Mouse (Mus musculus) liver, postnatal 0 days (tissue): ENCODE measurements around the gene Rere. TPM values are rescaled to one million over a fixed set of nuclear protein-coding genes. Genes with fewer than 3 reads are reported as not detected.

Source experiments
- ATAC-seq: fragments of 200-750 bp; cut with Nextera tagmentation; 2 replicates; pipeline ENCODE4 v1.8.0; 2017; ENCODE audit warnings: mild to moderate bottlenecking, moderate library complexity
- DNase-seq: peaks from one replicate; pipeline ENCODE4 v3.0.0-alpha.2; 2016
- H3K27ac ChIP-seq: fragments of 300-500 bp; sonication (generic); 2 replicates; pipeline ENCODE4 v1.5.1; 2014; ENCODE audit warnings: antibody characterized with exemption, moderate library complexity, mild to moderate bottlenecking, low read depth
- H3K27me3 ChIP-seq: fragments of 300-500 bp; sonication (generic); 2 replicates; pipeline ENCODE4 v1.6.1; 2014; ENCODE audit warnings: low read length, control low read depth, mixed read lengths; ENCODE audit not compliant: insufficient read depth
- H3K36me3 ChIP-seq: fragments of 300-500 bp; sonication (generic); replicated peaks from 2 replicates; pipeline ENCODE4 v1.6.1; 2014; ENCODE audit warnings: mild to moderate bottlenecking, control low read depth, low read length, moderate library complexity, mixed read lengths; ENCODE audit not compliant: insufficient read depth
- H3K4me1 ChIP-seq: fragments of 300-500 bp; sonication (generic); 2 replicates; pipeline ENCODE4 v1.6.1; 2014; ENCODE audit warnings: antibody characterized with exemption, mild to moderate bottlenecking, control low read depth; ENCODE audit not compliant: insufficient read depth
- H3K4me2 ChIP-seq: fragments of 300-500 bp; sonication (generic); 2 replicates; pipeline ENCODE4 v1.6.1; 2014; ENCODE audit warnings: low read depth, mild to moderate bottlenecking, low read length, moderate library complexity, mixed read lengths
- H3K4me3 ChIP-seq: fragments of 300-500 bp; sonication (generic); 2 replicates; pipeline ENCODE4 v1.5.1; 2014; ENCODE audit warnings: low read depth, low read length
- H3K9ac ChIP-seq: fragments of 300-500 bp; sonication (generic); replicated peaks from 2 replicates; pipeline ENCODE4 v1.6.1; 2014; ENCODE audit warnings: mild to moderate bottlenecking, moderate library complexity
- H3K9me3 ChIP-seq: fragments of 300-500 bp; sonication (generic); 2 replicates; pipeline ENCODE4 v1.6.1; 2016; ENCODE audit warnings: mild to moderate bottlenecking, control low read depth, low read length, mixed read lengths
- CTCF ChIP-seq: sonication (generic); IDR thresholded peaks from 2 replicates; pipeline ENCODE4 v1.5.1; 2016; ENCODE audit warnings: antibody characterized with exemption, low read depth
- EP300 ChIP-seq: IDR thresholded peaks from 2 replicates; pipeline ENCODE4 v1.6.1; 2016; ENCODE audit warnings: antibody characterized with exemption, low read depth, mild to moderate bottlenecking
- WGBS: fragments of 180-500 bp; shearing (Covaris S2); extraction: QIAGEN DNeasy Blood & Tissue Kit; methylation state at CpG from one replicate; pipeline ENCODE4 v1.1.7; 2014; ENCODE audit not compliant: insufficient replicate concordance; 5-methylcytosine and 5-hydroxymethylcytosine counted together
- polyA plus RNA-seq: library from polyadenylated mRNA; unstranded; fragments of >200 nt; fragmentation: Nextera tagmentation; extraction: Ambion mirVana; gene quantifications from 2 replicates; pipeline ENCODE4 v1.2.1, GENCODE M21; 2015

Gene Rere
- polyA plus RNA-seq, 1 experiment from 2014 or later, result 4.3 TPM

DNA sequence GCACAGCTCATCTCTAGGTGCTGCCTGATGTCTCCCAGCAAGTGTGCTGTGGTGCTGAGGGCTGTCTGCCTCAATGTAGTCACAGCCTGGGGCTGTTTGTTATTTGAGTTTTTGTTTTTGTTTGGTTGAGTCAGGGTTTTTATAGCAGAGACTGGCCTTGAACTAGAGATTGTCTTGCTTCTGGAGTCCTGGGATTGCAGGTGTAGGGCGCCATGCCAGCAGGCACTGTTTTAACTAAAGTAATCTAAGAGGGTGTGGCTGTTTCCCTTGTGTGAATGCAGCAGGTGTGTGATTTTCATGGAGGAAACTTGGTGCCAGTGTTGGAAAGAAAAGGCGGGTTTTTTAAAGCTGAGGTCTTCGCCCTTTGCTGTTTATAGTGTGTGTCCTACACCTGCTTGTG, 296.6 kb downstream of the Rere start:
- Histone ChIP-seq H3K36me3 (peaks cover 12% of the 10 kb centered on the region; the same call in 1 of the 2 replicates), H3K9me3 (no peaks in the 10 kb centered on the region), H3K27me3 (no peaks in the 10 kb centered on the region), H3K4me2 (no peak overlapping the region), H3K4me3 (no peak overlapping the region), H3K4me1 (peaks cover 21% of the 10 kb centered on the region), H3K27ac (no peak overlapping the region), H3K9ac (no peak overlapping the region)
- ATAC-seq (no peak), DNase-seq (no peak)
- TF ChIP-seq EP300 (no peak), CTCF (no peak)
- 81% methylated on average over 3 of the region's 3 CpGs for WGBS

DNA sequence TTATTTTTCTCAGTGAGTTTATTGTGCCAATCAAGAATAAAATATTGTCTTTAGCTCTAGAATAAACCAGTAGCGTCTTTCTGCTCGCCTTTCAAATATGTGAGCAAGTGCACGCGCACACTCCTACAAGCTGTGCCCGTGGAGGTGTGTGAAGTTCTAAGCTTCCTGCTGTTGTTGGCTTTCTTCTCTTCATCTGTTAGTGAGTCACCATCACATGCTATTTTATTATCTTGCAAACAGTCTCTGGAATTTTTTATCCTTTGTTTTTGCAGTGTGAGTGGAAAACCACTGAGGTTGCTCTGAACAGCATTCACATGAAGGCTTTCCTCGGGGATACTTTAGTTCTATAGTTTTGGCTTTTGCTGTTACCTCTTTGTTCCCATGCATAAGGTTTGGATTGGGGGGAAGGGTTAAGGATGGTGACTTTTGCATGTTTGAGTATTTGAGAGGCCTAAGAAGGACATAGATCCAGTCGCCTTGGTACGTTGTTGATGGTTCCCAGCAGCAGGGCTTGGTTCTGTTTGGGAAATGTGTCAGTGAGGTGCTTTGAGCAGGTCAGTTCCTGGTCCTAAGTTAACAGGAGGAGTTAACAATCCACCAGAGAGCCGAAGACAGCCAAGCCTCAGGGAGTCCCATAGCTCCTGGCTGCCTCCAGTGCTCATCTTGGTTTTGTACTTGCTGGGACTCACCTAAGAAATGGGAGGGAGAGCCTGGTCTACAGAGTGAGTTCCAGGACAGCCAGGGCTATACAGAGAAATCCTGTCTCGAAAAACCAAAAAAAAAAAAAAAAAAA, 300.7 kb downstream of the Rere start:
- 0 out of 2 replicates have a peak, but pooled peaks cover 10% of the 10 kb centered on the region for H3K36me3 ChIP-seq
- no peak overlapping the region for H3K9ac ChIP-seq
- H3K4me1 ChIP-seq, result peaks cover 45% of the 10 kb centered on the region
- DNase-seq (no peak), ATAC-seq (no peak)
- no peaks in the 10 kb centered on the region for H3K9me3 ChIP-seq
- peak overlapping the region; percentile 44; the same call in 1 of the 2 replicates for H3K27ac ChIP-seq
- WGBS, result 77% methylated on average over 10 of the region's 10 CpGs
- H3K4me3 ChIP-seq, result no peak overlapping the region
- no peak for TF ChIP-seq EP300
- no peak for TF ChIP-seq CTCF
- H3K27me3 ChIP-seq, result no peaks in the 10 kb centered on the region
- no peak overlapping the region for H3K4me2 ChIP-seq

DNA sequence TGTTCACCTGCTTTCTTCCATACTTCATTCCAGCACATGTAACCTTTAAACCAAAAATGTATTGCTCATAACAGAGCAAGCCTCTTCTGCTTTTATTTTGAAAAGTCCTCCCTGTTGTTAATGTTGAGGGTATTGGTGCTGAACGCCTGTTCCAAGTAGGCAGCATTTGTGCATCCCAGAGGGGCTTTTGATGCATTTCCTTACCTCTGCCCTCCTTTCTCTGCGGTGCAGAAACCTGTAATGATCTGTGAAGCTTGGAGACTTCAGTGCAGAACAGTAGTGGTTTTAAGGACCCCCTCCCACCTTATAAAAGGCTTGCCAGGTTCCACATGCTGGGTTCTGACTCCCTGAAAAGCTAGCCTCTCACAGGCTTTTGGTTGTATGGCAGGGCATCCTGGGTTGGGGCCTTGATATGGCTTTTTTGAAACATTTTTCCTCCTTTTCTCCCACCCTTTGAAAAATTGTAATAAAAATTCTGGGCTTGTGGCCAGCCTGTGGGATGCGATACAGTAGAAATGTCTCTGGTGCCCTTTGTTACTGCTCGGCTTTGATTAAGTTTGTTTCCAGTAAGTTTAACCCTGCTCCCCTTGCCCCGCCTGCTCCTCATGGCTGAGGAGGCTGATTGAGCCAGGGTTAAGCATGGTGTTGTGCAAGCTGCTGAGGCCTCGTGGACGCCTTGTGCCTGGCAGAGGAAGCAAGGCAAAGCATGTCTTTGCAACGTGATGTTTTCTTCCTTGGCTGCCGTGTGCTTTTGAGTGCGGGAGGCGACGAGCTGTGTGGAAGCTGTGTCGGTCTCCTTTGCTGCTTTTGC, 301.7 kb downstream of the Rere start:
- Histone ChIP-seq H3K9me3 (no peaks in the 10 kb centered on the region), H3K9ac (peak overlapping the region; percentile 10; the same call in 1 of the 2 replicates), H3K4me3 (no peak overlapping the region), H3K27me3 (no peaks in the 10 kb centered on the region), H3K4me1 (peaks cover 51% of the 10 kb centered on the region), H3K36me3 (0 out of 2 replicates have a peak, but pooled peaks cover 5% of the 10 kb centered on the region), H3K4me2 (peak overlapping the region; percentile 48), H3K27ac (peak overlapping the region; percentile 68)
- ATAC-seq (peak; percentile 77), DNase-seq (peak; percentile 66)
- TF ChIP-seq CTCF (no peak), EP300 (no peak)
- 29% methylated on average over 13 of the region's 13 CpGs for WGBS

DNA sequence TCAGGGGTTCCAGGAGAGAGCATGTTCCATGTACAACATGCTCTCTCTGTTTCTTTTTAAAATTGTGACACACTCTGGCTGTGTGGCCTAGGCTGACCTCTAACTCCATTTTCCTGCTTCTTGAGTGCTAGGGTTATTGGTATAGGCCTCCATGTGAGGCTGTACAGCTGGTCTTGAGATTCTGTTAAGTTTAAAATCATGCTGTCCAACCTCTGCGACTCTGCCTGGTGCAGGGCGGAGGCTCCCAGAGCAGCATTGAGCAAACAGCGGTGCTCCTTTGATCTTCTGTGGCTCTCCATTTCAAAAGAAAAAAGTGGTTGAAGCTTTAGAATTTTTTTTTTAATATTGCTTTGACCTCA, 302.3 kb downstream of the Rere start:
- peaks cover 51% of the 10 kb centered on the region for H3K4me1 ChIP-seq
- H3K9me3 ChIP-seq, result no peaks in the 10 kb centered on the region
- DNase-seq (no peak), ATAC-seq (peak; percentile 47)
- no peak overlapping the region for H3K4me3 ChIP-seq
- H3K4me2 ChIP-seq, result peak overlapping the region; percentile 48
- peak overlapping the region; percentile 68 for H3K27ac ChIP-seq
- no peaks in the 10 kb centered on the region for H3K27me3 ChIP-seq
- 43% methylated on average over 3 of the region's 3 CpGs for WGBS
- peak overlapping the region; percentile 10; the same call in 1 of the 2 replicates for H3K9ac ChIP-seq
- 0 out of 2 replicates have a peak, but pooled peaks cover 3% of the 10 kb centered on the region for H3K36me3 ChIP-seq
- no peak for TF ChIP-seq CTCF
- no peak for TF ChIP-seq EP300

DNA sequence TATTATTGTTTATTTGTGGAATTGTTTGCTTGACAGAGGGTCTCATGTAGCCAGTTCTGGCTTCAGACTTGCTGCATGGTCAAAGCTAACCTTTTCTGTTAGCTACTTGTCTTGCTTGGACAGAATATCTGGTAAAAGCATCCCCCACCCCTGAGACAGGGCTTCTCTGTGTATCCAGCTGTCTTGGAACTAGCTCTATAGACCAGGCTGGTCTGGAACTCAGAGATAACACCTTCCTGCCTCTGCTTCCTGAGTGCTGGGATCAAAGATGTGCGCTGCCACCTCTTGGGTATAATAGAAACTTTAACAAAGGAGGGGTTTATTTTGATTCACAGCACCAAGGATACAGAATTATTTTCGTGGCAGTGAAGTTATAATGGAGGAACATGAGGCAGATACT, 304.4 kb downstream of the Rere start:
- no peak for ATAC-seq
- H3K4me3 ChIP-seq, result no peak overlapping the region
- H3K27me3 ChIP-seq, result no peaks in the 10 kb centered on the region
- H3K9me3 ChIP-seq, result no peaks in the 10 kb centered on the region
- TF ChIP-seq CTCF (no peak), EP300 (no peak)
- H3K4me2 ChIP-seq, result no peak overlapping the region
- no peaks in the 10 kb centered on the region; the same call in 1 of the 2 replicates for H3K36me3 ChIP-seq
- no peak for DNase-seq
- peaks cover 64% of the 10 kb centered on the region for H3K4me1 ChIP-seq
- WGBS, result 53% methylated on average over 2 of the region's 2 CpGs
- H3K27ac ChIP-seq, result no peak overlapping the region
- H3K9ac ChIP-seq, result no peak overlapping the region

DNA sequence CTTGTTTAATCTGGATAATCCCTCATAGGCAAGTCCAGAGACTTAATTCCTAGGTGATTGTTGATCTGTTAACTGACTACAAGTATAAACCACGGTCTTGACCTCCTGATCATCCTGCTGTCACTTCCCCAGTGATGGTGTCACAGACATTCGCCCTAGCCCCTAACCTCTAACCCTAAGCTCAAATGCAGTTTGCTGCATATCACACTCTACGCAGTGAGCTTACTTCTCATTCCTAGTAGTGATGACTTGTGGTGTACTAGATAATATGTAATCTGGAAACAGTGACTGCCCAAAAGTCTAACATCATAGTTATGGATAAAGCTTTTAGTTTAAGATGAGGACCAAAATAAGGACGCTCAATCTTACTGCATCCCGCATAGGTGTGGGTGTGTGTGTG, 304.8 kb downstream of the Rere start:
- peak overlapping the region; percentile 30; the same call in 1 of the 2 replicates for H3K27ac ChIP-seq
- 65% methylated on average over 5 of the region's 5 CpGs for WGBS
- H3K4me3 ChIP-seq, result no peak overlapping the region
- H3K27me3 ChIP-seq, result no peaks in the 10 kb centered on the region
- H3K4me1 ChIP-seq, result peaks cover 69% of the 10 kb centered on the region
- H3K9ac ChIP-seq, result no peak overlapping the region
- no peaks in the 10 kb centered on the region for H3K9me3 ChIP-seq
- H3K4me2 ChIP-seq, result no peak overlapping the region
- TF ChIP-seq EP300 (no peak), CTCF (no peak)
- DNase-seq (no peak), ATAC-seq (no peak)
- H3K36me3 ChIP-seq, result no peaks in the 10 kb centered on the region; the same call in 1 of the 2 replicates
